ENCODE assay signal across 18 mouse cellular contexts in the genomic region with DNA sequence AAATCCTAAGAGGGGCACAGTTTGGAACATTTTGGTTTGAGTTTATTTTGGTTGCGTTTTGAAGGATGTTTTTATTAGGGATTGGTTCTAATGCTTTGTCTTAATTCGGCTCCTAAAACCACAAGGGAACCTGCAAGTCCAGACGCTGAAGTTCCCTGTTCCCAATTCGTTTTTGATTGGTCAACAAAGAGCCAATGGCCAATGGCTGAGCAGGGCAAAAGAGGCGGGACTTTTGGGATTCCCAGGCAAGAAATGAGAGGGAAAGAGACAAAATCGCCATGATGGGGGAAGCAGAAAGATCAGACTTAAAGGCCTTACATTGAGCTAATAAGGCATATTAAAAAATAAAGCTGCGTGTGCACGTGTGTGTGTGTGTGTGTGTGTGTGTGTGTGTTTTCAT.
"Had no signal": no experiment of that assay in that cellular context is flagged by ENCODE, and none has a peak within 500 bp of the region (broad histone marks: within the 10 kb centered on the region; RNA-seq: fewer than 3 reads in every experiment).

No protein-coding gene starts in this region.

- H3K27ac ChIP-seq: kidney, postnatal 0 days; left cerebral cortex, adult 2 months; liver, embryonic 13.5 days; midbrain, embryonic 10.5 days; midbrain, embryonic 13.5 days; stomach, postnatal 0 days had no signal

- H3K4me3 ChIP-seq: layer of hippocampus, adult 2 months; left cerebral cortex, adult 2 months; liver, embryonic 13.5 days; megakaryocyte, embryonic 14.5 days; midbrain, embryonic 10.5 days; midbrain, embryonic 13.5 days had no signal

- H3K9me3 ChIP-seq: liver, embryonic 13.5 days; megakaryocyte, embryonic 14.5 days; midbrain, embryonic 10.5 days; midbrain, embryonic 13.5 days had no signal

- H3K4me1 ChIP-seq: liver, embryonic 13.5 days; megakaryocyte, embryonic 14.5 days; midbrain, embryonic 10.5 days; midbrain, embryonic 13.5 days had no signal

- H3K4me2 ChIP-seq: liver, embryonic 13.5 days; midbrain, embryonic 13.5 days had no signal

- H3K36me3 ChIP-seq: liver, embryonic 13.5 days; midbrain, embryonic 10.5 days; midbrain, embryonic 13.5 days had no signal

- H3K9ac ChIP-seq: liver, embryonic 13.5 days; midbrain, embryonic 13.5 days had no signal

- DNase-seq: kidney, postnatal 25 days; layer of hippocampus, postnatal 36 days; liver, embryonic 13.5 days; lung, adult 2 months; lung, postnatal 36 days; right cerebral cortex, postnatal 4 days; thymus, adult 2 months; thymus, postnatal 14 days; thymus, postnatal 4 days had no signal

- H3K27me3 ChIP-seq: liver, embryonic 13.5 days; megakaryocyte, embryonic 14.5 days; midbrain, embryonic 13.5 days had no signal

- ATAC-seq: lung, postnatal 0 days; midbrain, embryonic 13.5 days; midbrain, embryonic 16.5 days had no signal
